Mouse (Mus musculus) forebrain, embryonic 15.5 days (tissue): ENCODE measurements around the gene Ube3b. TPM values are rescaled to one million over a fixed set of nuclear protein-coding genes. Genes with fewer than 3 reads are reported as not detected.

Source experiments
- ATAC-seq: fragments of 200-750 bp; cut with Nextera tagmentation; replicated peaks from 2 replicates; pipeline ENCODE4 v1.8.0; 2017; ENCODE audit warnings: mild to moderate bottlenecking, moderate TSS enrichment, moderate library complexity
- H3K27ac ChIP-seq: fragments of 300-500 bp; sonication (generic); replicated peaks from 2 replicates; pipeline ENCODE4 v1.5.1; 2015; ENCODE audit warnings: mild to moderate bottlenecking, inconsistent platforms
- H3K27me3 ChIP-seq: fragments of 300-500 bp; sonication (generic); 2 replicates; pipeline ENCODE4 v1.6.1; 2015; ENCODE audit warnings: inconsistent platforms
- H3K36me3 ChIP-seq: fragments of 300-500 bp; sonication (generic); 2 replicates; pipeline ENCODE4 v1.6.1; 2015; ENCODE audit warnings: mild to moderate bottlenecking, inconsistent platforms
- H3K4me1 ChIP-seq: fragments of 300-500 bp; sonication (generic); 2 replicates; pipeline ENCODE4 v1.6.1; 2015; ENCODE audit warnings: inconsistent platforms
- H3K4me2 ChIP-seq: fragments of 300-500 bp; sonication (generic); replicated peaks from 2 replicates; pipeline ENCODE4 v1.6.1; 2015; ENCODE audit warnings: mild to moderate bottlenecking, inconsistent platforms
- H3K4me3 ChIP-seq: fragments of 300-500 bp; sonication (generic); 2 replicates; pipeline ENCODE4 v1.5.1; 2015; ENCODE audit warnings: mild to moderate bottlenecking, inconsistent platforms
- H3K9ac ChIP-seq: fragments of 300-500 bp; sonication (generic); replicated peaks from 2 replicates; pipeline ENCODE4 v1.6.1; 2015; ENCODE audit warnings: mild to moderate bottlenecking, inconsistent platforms
- H3K9me3 ChIP-seq: fragments of 300-500 bp; sonication (generic); 2 replicates; pipeline ENCODE4 v1.6.1; 2016; ENCODE audit warnings: inconsistent platforms
- WGBS: fragments of 180-500 bp; shearing (Covaris S2); methylation state at CpG from one replicate; pipeline ENCODE4 v1.1.7; 2015; ENCODE audit warnings: mixed read lengths; 5-methylcytosine and 5-hydroxymethylcytosine counted together
- microRNA-seq: library from miRNA; unstranded; fragments of <30 nt; microRNA quantifications from one replicate; pipeline ENCODE4, GENCODE M21; 2016
- polyA plus RNA-seq: library from polyadenylated mRNA; unstranded; fragments of >200 nt; fragmentation: Nextera tagmentation; extraction: Ambion mirVana; gene quantifications from 2 replicates; pipeline ENCODE4 v1.2.1, GENCODE M21; 2015

The Ube3b gene
- polyA plus RNA-seq, 1 experiment from 2014 or later: 41.3 TPM

DNA sequence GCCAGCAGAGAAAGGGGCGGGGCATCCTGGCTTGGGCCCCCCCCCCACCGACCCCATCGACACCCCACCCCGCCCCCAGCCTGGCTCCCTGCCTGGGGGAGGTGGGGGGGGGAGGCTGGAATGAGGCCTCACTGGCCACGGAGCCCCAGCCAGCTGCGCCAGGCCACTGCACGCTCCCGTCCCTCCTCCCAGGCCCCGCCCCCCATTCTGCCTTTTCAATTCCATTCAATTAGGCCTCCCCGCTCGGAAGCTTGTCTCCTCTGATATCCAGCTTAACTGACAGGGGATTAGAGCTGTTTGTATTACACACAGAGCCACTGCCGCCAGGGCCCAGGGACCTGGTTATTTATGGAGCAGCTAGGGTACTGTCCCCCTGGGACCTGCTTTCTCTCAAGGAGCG, 87.0 kb downstream of the Ube3b start:
- Histone ChIP-seq H3K9ac (peak overlapping the region; percentile 27; the same call in 1 of the 2 replicates), H3K36me3 (no peaks in the 10 kb centered on the region)

DNA sequence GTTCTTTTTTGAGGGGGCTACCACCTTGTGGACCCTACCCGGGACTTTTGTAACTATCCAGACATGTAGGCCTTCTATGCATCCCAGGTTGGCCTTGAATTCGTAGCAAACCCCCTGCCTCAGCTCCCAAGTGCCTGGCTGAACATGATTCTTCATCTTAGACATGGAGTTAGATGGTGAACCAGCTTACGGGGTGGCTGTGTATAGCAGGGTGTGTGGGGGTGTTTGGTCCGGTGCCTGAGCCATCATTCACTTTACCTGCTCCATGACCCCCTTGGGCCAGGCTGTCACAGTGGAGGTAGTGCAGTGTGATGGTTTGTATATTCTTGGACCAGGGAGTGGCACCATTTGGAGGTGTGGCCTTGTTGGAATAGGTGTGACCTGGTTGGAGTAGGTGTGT, 87.6 kb downstream of the Ube3b start:
- H3K27ac ChIP-seq: peak overlapping the region; percentile 83
- no peaks in the 10 kb centered on the region for H3K36me3 ChIP-seq
- 39% methylated on average over 4 of the region's 4 CpGs for WGBS
- peaks cover 31% of the 10 kb centered on the region for H3K4me1 ChIP-seq
- H3K4me2 ChIP-seq: peak overlapping the region; percentile 42
- ATAC-seq: no peak
- H3K9me3 ChIP-seq: no peaks in the 10 kb centered on the region
- H3K27me3 ChIP-seq: peaks cover 20% of the 10 kb centered on the region
- peak overlapping the region; percentile 27; the same call in 1 of the 2 replicates for H3K9ac ChIP-seq
- no peak overlapping the region; the same call in 1 of the 2 replicates for H3K4me3 ChIP-seq

More for the DNA sequence above, 87.0 kb downstream of the Ube3b start:
- Histone ChIP-seq H3K9me3 (no peaks in the 10 kb centered on the region), H3K27me3 (peaks cover 17% of the 10 kb centered on the region), H3K4me3 (peak overlapping the region; percentile 25), H3K4me2 (peak overlapping the region; percentile 42), H3K27ac (peak overlapping the region; percentile 83), H3K4me1 (peaks cover 29% of the 10 kb centered on the region)
- WGBS: 1% methylated on average over 11 of the region's 13 CpGs
- ATAC-seq: peak; percentile 85

DNA sequence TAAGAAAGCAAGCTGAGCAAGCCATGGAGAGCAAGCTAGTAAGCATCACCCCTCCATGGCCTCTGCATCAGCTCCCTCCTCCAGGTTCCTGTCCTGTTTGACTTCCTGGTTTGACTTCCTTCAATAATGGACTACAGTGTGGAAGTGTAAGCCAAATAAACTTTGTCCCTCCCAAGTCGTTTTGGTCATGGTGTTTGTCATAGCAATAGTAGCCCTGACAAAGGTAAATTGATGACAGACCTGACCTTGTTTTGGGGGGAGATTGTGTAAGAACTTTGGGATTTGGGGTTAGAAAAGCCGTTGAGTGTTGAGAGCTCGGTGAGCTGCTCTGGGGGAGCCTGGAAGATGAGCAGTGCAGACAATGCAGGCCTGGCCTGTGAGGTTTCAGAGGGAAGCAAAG, 90.0 kb downstream of the Ube3b start:
- 88% methylated on average over 3 of the region's 3 CpGs for WGBS
- no peaks in the 10 kb centered on the region for H3K36me3 ChIP-seq
- no peak overlapping the region for H3K9ac ChIP-seq
- H3K4me3 ChIP-seq: no peak overlapping the region
- peaks cover 50% of the 10 kb centered on the region for H3K4me1 ChIP-seq
- ATAC-seq: no peak
- H3K9me3 ChIP-seq: no peaks in the 10 kb centered on the region
- no peak overlapping the region for H3K27ac ChIP-seq
- no peak overlapping the region for H3K4me2 ChIP-seq
- peaks cover 30% of the 10 kb centered on the region for H3K27me3 ChIP-seq

Small RNAs within 50 kb of the gene (microRNA-seq; reads per million reads assigned to microRNA genes)
- gene Mir7027: 0.88 reads per million

Other genes with a start within 250 kb of the Ube3b start
- 1.6 and 3.0 TPM in 2 replicates for gene Acacb, start 234.1 kb upstream of the Ube3b start, polyA plus RNA-seq
- gene Foxn4, start 106.8 kb upstream of the Ube3b start, polyA plus RNA-seq: 0.11 and 0.56 TPM in 2 replicates
- gene Myo1h, start 91.4 kb upstream of the Ube3b start, polyA plus RNA-seq: 0.57 and 0.80 TPM in 2 replicates
- gene Kctd10, start 99 bp upstream of the Ube3b start, polyA plus RNA-seq: 85.7 and 89.3 TPM in 2 replicates
- 20.3 and 20.5 TPM in 2 replicates for gene Mmab, start 63.5 kb downstream of the Ube3b start, polyA plus RNA-seq
- 46.3 and 49.4 TPM in 2 replicates for gene Mvk, start 63.7 kb downstream of the Ube3b start, polyA plus RNA-seq
- gene Fam222a, start 187.4 kb downstream of the Ube3b start, polyA plus RNA-seq: 5.2 and 5.6 TPM in 2 replicates